Mouse (Mus musculus): Measurements from ENCODE around the gene Pfn3. TPM values are rescaled to one million over a fixed set of nuclear protein-coding genes. Genes with fewer than 3 reads are reported as not detected.

Gene Pfn3
- not detected in 2 replicates for polyA plus RNA-seq (2014; fragmentation: Nextera tagmentation; extraction: Ambion mirVana)

GRCm38 (mm10) chr13:55414743-55415380, at the start of gene Pfn3:
Gene Pfn3, minus strand, starts transcription at chr13:55415232.
- Histone ChIP-seq H3K36me3 (ENCODE audit: control insufficient read depth, insufficient read depth, low read length) (no peaks in the 10 kb centered on the region), H3K4me2 (ENCODE audit: low read depth, severe bottlenecking) (peak within 1 kb of the TSS; percentile 61), H3K27ac (replicated peaks; ENCODE audit: low read depth, low read length) (no peak within 1 kb of the TSS), H3K9ac (ENCODE audit: low read length) (peak within 1 kb of the TSS; percentile 52), H3K27me3 (ENCODE audit: control insufficient read depth, insufficient read depth, low read length) (peaks cover 22% of the 10 kb centered on the region), H3K4me1 (ENCODE audit: control insufficient read depth, insufficient read depth, low read length) (0 out of 2 replicates have a peak, but pooled peaks cover 5% of the 10 kb centered on the region), H3K9me3 (ENCODE audit: control insufficient read depth, low read length) (no peaks in the 10 kb centered on the region; the same call in 1 of the 2 replicates), H3K4me3 (ENCODE audit: low read depth, low read length) (peak within 1 kb of the TSS; percentile 32)
- DNase-seq (ENCODE audit: low spot score) (peak; percentile 80), ATAC-seq (ENCODE audit: insufficient number of reproducible peaks, low FRiP score, low TSS enrichment, low read depth) (no peak)
- 10% methylated on average over 41 of the region's 41 CpGs for WGBS

DNA sequence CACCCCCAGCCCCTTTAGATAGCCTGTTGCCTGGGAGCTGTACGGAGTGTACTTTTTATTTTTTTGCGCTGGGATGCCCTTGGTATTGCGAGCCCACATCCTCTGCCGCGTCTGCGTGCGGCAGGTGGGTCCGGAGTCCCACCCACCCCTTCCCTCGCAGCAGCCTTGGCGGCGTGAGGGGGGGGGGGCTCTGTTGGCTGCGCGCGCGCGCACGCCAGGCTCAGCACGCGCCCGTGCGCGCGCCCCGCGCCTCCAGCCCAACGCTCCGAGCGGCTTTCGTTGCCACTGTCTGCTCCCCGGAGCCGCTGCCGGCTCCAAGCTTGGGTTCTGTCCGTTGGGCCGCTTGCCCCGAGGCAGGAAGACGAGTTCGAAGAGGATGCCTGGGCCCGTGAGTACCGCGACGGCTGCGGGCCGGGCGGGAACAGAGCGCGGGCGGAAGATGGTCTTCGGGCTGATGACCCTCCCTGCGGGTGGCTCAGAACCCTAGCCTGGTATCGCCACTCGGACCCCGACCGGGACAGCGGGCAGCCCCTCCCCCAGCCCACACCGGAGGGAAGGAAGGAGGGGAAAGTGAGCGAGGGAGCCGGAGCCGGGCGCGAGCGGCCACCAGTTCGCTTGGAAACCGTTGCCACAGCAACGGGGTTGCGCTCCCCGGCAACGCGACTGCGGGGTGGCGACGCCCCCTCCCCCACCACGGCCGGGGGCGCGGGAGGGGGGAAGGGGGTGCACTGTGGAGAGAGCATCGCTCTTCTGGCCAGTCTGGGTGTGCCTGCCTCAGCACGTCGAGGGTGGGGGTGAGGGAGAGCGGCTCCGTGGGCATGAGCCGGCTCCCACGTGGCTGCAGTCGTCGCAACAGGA, 49.2 kb upstream of the Pfn3 start, which contains the start of gene Prr7:
Gene Prr7 (plus strand): TSS at position 241 of the 858 bp plus-strand sequence.
- Histone ChIP-seq H3K4me1 (ENCODE audit: control insufficient read depth, insufficient read depth, low read length) (peaks cover 24% of the 10 kb centered on the region), H3K9ac (ENCODE audit: low read length) (peak within 1 kb of the TSS; percentile 79), H3K9me3 (ENCODE audit: control insufficient read depth, low read length) (no peaks in the 10 kb centered on the region; the same call in 1 of the 2 replicates), H3K27me3 (ENCODE audit: control insufficient read depth, insufficient read depth, low read length) (no peaks in the 10 kb centered on the region), H3K4me2 (ENCODE audit: low read depth, severe bottlenecking) (peak within 1 kb of the TSS; percentile 96), H3K4me3 (ENCODE audit: low read depth, low read length) (peak within 1 kb of the TSS; percentile 71), H3K36me3 (ENCODE audit: control insufficient read depth, insufficient read depth, low read length) (peaks cover 8% of the 10 kb centered on the region; the same call in 1 of the 2 replicates), H3K27ac (replicated peaks; ENCODE audit: low read depth, low read length) (peak within 1 kb of the TSS; percentile 65; the same call in 1 of the 2 replicates)
- ATAC-seq (ENCODE audit: insufficient number of reproducible peaks, low FRiP score, low TSS enrichment, low read depth) (peak; percentile 53), DNase-seq (ENCODE audit: low spot score) (peak; percentile 78)
- WGBS, result under 1% methylated on average over 81 of the region's 84 CpGs

- peaks cover 24% of the 10 kb centered on the region for H3K4me1 ChIP-seq (ENCODE audit: control insufficient read depth, insufficient read depth, low read length)
- DNase-seq (ENCODE audit: low spot score) (peak; percentile 67), ATAC-seq (ENCODE audit: insufficient number of reproducible peaks, low FRiP score, low TSS enrichment, low read depth) (peak; percentile 29; the same call in 1 of the 2 replicates)
- H3K27ac ChIP-seq (replicated peaks; ENCODE audit: low read depth, low read length), result no peak overlapping the region
- H3K4me3 ChIP-seq (ENCODE audit: low read depth, low read length), result peak overlapping the region; percentile 71
- no peaks in the 10 kb centered on the region; the same call in 1 of the 2 replicates for H3K9me3 ChIP-seq (ENCODE audit: control insufficient read depth, low read length)
- no peaks in the 10 kb centered on the region for H3K27me3 ChIP-seq (ENCODE audit: control insufficient read depth, insufficient read depth, low read length)
- WGBS, result 11% methylated on average over 14 of the region's 14 CpGs
- peak overlapping the region; percentile 79 for H3K9ac ChIP-seq (ENCODE audit: low read length)
- H3K4me2 ChIP-seq (ENCODE audit: low read depth, severe bottlenecking), result peak overlapping the region; percentile 96
- peaks cover 15% of the 10 kb centered on the region; the same call in 1 of the 2 replicates for H3K36me3 ChIP-seq (ENCODE audit: control insufficient read depth, insufficient read depth, low read length)
These were observed 48.5 kb upstream of the Pfn3 start for GRCm38 (mm10) chr13:55463399-55464026.

GRCm38 (mm10) chr13:55462965-55463364, 47.9 kb upstream of the Pfn3 start:
- Histone ChIP-seq H3K36me3 (ENCODE audit: control insufficient read depth, insufficient read depth, low read length) (peaks cover 17% of the 10 kb centered on the region; the same call in 1 of the 2 replicates), H3K4me1 (ENCODE audit: control insufficient read depth, insufficient read depth, low read length) (peaks cover 24% of the 10 kb centered on the region), H3K27me3 (ENCODE audit: control insufficient read depth, insufficient read depth, low read length) (no peaks in the 10 kb centered on the region), H3K9me3 (ENCODE audit: control insufficient read depth, low read length) (no peaks in the 10 kb centered on the region; the same call in 1 of the 2 replicates), H3K4me2 (ENCODE audit: low read depth, severe bottlenecking) (no peak overlapping the region), H3K9ac (ENCODE audit: low read length) (no peak overlapping the region), H3K4me3 (ENCODE audit: low read depth, low read length) (no peak overlapping the region), H3K27ac (replicated peaks; ENCODE audit: low read depth, low read length) (no peak overlapping the region)
- 46% methylated on average over 2 of the region's 2 CpGs for WGBS
- ATAC-seq (ENCODE audit: insufficient number of reproducible peaks, low FRiP score, low TSS enrichment, low read depth), result no peak
- DNase-seq (ENCODE audit: low spot score), result no peak

DNA sequence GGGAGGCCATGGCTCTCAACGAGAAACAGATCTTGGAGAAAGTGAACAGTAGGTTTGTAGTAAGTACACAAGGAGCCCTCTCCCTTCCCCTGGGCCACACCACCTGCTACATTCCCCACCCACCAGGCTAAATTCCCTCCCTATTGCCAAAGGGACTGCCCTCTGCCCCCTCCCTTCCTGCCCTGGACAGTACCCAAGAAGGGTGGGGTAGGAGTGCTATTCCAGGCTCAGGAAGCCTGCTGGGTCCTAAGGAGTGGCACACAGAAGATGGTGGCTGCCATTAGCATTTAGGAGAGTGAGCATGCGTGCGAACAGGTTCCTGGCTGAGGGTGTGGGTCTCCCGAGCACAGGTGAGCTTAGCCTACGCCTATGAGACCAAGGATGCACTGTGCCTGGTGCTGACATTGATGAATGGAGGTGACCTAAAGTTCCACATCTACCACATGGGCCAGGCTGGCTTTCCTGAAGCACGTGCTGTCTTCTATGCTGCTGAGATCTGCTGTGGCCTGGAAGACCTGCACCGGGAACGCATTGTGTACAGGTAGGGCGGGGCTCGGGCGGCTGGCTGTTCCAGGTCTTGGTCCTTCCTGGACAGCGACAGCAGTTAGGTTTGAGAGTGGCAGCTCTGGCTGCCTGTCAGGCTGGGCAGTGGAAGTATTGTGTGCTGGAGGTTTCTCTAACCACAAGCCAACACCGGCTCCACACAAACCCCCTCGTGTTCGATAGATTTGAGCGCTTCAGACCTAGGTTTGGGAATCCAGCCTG, 36.9 kb upstream of the Pfn3 start:
- no peak for ATAC-seq (ENCODE audit: insufficient number of reproducible peaks, low FRiP score, low TSS enrichment, low read depth)
- no peak overlapping the region for H3K9ac ChIP-seq (ENCODE audit: low read length)
- no peak overlapping the region for H3K27ac ChIP-seq (replicated peaks; ENCODE audit: low read depth, low read length)
- H3K4me2 ChIP-seq (ENCODE audit: low read depth, severe bottlenecking), result no peak overlapping the region
- H3K4me3 ChIP-seq (ENCODE audit: low read depth, low read length), result no peak overlapping the region
- H3K36me3 ChIP-seq (ENCODE audit: control insufficient read depth, insufficient read depth, low read length), result peaks cover 38% of the 10 kb centered on the region
- H3K27me3 ChIP-seq (ENCODE audit: control insufficient read depth, insufficient read depth, low read length), result no peaks in the 10 kb centered on the region
- H3K9me3 ChIP-seq (ENCODE audit: control insufficient read depth, low read length), result no peaks in the 10 kb centered on the region
- WGBS, result 94% methylated on average over 16 of the region's 16 CpGs
- DNase-seq (ENCODE audit: low spot score), result no peak
- H3K4me1 ChIP-seq (ENCODE audit: control insufficient read depth, insufficient read depth, low read length), result peaks cover under 1% of the 10 kb centered on the region; the same call in 1 of the 2 replicates

DNA sequence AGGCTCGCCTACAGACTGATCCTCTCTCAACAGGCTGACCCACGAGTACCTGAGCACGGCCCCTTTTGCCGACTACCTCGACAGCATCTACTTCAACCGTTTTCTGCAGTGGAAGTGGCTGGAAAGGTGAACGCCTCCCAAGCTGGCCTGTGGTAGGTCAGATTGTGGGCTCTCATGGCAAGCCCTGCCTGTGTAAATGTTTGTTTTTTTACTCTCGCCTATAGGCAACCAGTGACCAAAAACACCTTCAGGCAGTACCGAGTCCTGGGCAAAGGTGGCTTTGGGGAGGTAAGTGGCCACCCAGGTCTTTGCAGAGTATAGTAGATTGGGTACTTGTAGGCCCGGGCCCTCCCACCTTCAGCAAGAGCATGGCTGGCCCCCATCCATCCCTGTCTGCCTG, 36.3 kb upstream of the Pfn3 start:
- DNase-seq (ENCODE audit: low spot score) (no peak), ATAC-seq (ENCODE audit: insufficient number of reproducible peaks, low FRiP score, low TSS enrichment, low read depth) (no peak)
- H3K27ac ChIP-seq (replicated peaks; ENCODE audit: low read depth, low read length), result no peak overlapping the region
- H3K4me2 ChIP-seq (ENCODE audit: low read depth, severe bottlenecking), result no peak overlapping the region
- H3K4me1 ChIP-seq (ENCODE audit: control insufficient read depth, insufficient read depth, low read length), result peaks cover 7% of the 10 kb centered on the region
- H3K36me3 ChIP-seq (ENCODE audit: control insufficient read depth, insufficient read depth, low read length), result peaks cover 35% of the 10 kb centered on the region
- no peak overlapping the region for H3K9ac ChIP-seq (ENCODE audit: low read length)
- 92% methylated on average over 10 of the region's 10 CpGs for WGBS
- no peaks in the 10 kb centered on the region for H3K9me3 ChIP-seq (ENCODE audit: control insufficient read depth, low read length)
- H3K27me3 ChIP-seq (ENCODE audit: control insufficient read depth, insufficient read depth, low read length), result no peaks in the 10 kb centered on the region
- no peak overlapping the region for H3K4me3 ChIP-seq (ENCODE audit: low read depth, low read length)

- H3K4me3 ChIP-seq (ENCODE audit: low read depth, low read length), result no peak overlapping the region
- DNase-seq (ENCODE audit: low spot score) (no peak), ATAC-seq (ENCODE audit: insufficient number of reproducible peaks, low FRiP score, low TSS enrichment, low read depth) (no peak)
- no peak overlapping the region for H3K4me2 ChIP-seq (ENCODE audit: low read depth, severe bottlenecking)
- H3K9ac ChIP-seq (ENCODE audit: low read length), result no peak overlapping the region
- peaks cover 31% of the 10 kb centered on the region for H3K36me3 ChIP-seq (ENCODE audit: control insufficient read depth, insufficient read depth, low read length)
- H3K9me3 ChIP-seq (ENCODE audit: control insufficient read depth, low read length), result no peaks in the 10 kb centered on the region
- no peaks in the 10 kb centered on the region for H3K27me3 ChIP-seq (ENCODE audit: control insufficient read depth, insufficient read depth, low read length)
- H3K27ac ChIP-seq (replicated peaks; ENCODE audit: low read depth, low read length), result no peak overlapping the region
- 94% methylated on average over 11 of the region's 11 CpGs for WGBS
- H3K4me1 ChIP-seq (ENCODE audit: control insufficient read depth, insufficient read depth, low read length), result peaks cover 9% of the 10 kb centered on the region
These were observed 35.5 kb upstream of the Pfn3 start for GRCm38 (mm10) chr13:55450511-55450980.
